Comparison of ENCODE assay signal across 8 mouse cellular contexts in genomic region chr9:88361211-88361909, GRCm38 (mm10). TPM values are rescaled to one million over a fixed set of nuclear protein-coding genes. Genes with fewer than 3 reads are reported as not detected.
DNase-seq lines count a peak whose midpoint lies in the region; ATAC-seq and TF ChIP-seq lines count a peak whose summit lies in the region.

No protein-coding gene starts in this region.

- TF ChIP-seq CTCF in MEL (IDR thresholded peaks at IDR 0.05 in 2 of 3, conservative IDR thresholded peaks at IDR 0.05 in 1 of 3; ENCODE audit: control insufficient read depth in 1 of 3, insufficient read depth in 1 of 3, low read depth in 2 of 3, low read length in 3 of 3, poor library complexity in 1 of 3, severe bottlenecking in 1 of 3), result no peak

- no peak overlapping the region for H3K4me3 ChIP-seq in MEL (ENCODE audit: control insufficient read depth in 1 of 2, insufficient read depth in 1 of 2, low read depth in 2 of 2, low read length in 2 of 2)
- H3K4me3 ChIP-seq in heart, embryonic 10.5 days, result no peak overlapping the region
- no peak overlapping the region for H3K4me3 ChIP-seq in limb, embryonic 14.5 days (replicated peaks; ENCODE audit: low read length)

- intact Hi-C loops in left cerebral cortex, postnatal 25 days (cut with DNase I), result loop anchor here (5.0 kb wide), 1 partner anchor 34 kb away; the partner anchor contains the start of gene Nt5e

- no peak overlapping the region for H3K27ac ChIP-seq in MEL (ENCODE audit: control insufficient read depth, low read depth, low read length)
- H3K27ac ChIP-seq in heart, embryonic 10.5 days, result no peak overlapping the region
- H3K27ac ChIP-seq in limb, embryonic 14.5 days (replicated peaks; ENCODE audit: low read depth, low read length), result peak overlapping the region; percentile 81

- H3K9ac ChIP-seq in MEL (ENCODE audit: control insufficient read depth, low read depth, low read length, poor library complexity, severe bottlenecking), result no peak overlapping the region
- H3K9ac ChIP-seq in limb, embryonic 14.5 days (ENCODE audit: low read depth, low read length, severe bottlenecking), result no peak overlapping the region

- H3K36me3 ChIP-seq in MEL (ENCODE audit: control insufficient read depth in 1 of 2, insufficient read depth in 2 of 2, low read length in 2 of 2), result peaks cover 0 to 13% of the 10 kb centered on the region in 2 experiments; a peak in 2 of 4 replicates
- H3K36me3 ChIP-seq in heart, embryonic 10.5 days, result 0 out of 2 replicates have a peak, but pooled peaks cover 3% of the 10 kb centered on the region
- H3K36me3 ChIP-seq in limb, embryonic 14.5 days (ENCODE audit: control insufficient read depth, insufficient read depth, low read length), result no peaks in the 10 kb centered on the region; the same call in 1 of the 2 replicates

- no peak overlapping the region for H3K4me2 ChIP-seq in limb, embryonic 14.5 days (replicated peaks; ENCODE audit: low read depth, low read length, severe bottlenecking)

- no peaks in the 10 kb centered on the region for H3K9me3 ChIP-seq in MEL (replicated peaks; ENCODE audit: insufficient read depth, low read length)
- no peaks in the 10 kb centered on the region for H3K9me3 ChIP-seq in heart, embryonic 10.5 days
- H3K9me3 ChIP-seq in limb, embryonic 14.5 days (ENCODE audit: control insufficient read depth, low read length), result no peaks in the 10 kb centered on the region

- TF ChIP-seq RAD21 in MEL (IDR thresholded peaks at IDR 0.05; ENCODE audit: low read depth, low read length), result no peak

- peak; percentile 33 to 36 for DNase-seq in cerebellum, postnatal 10 days
- peak; percentile 17 for DNase-seq in MEL (ENCODE audit: low read depth, low spot score)
- DNase-seq in heart, embryonic 10.5 days (ENCODE audit: low spot score), result peak; percentile 67
- peak; percentile 72 for DNase-seq in limb, embryonic 14.5 days (ENCODE audit: low spot score)
- no peak for DNase-seq in left cerebral cortex, postnatal 25 days (ENCODE audit: low spot score in 2 of 2)
- no peak for DNase-seq in embryo, embryonic 10.5 days (ENCODE audit: low spot score)
- DNase-seq in right cerebral cortex, postnatal 36 days (ENCODE audit: low spot score in 2 of 2), result no peak

- WGBS in heart, embryonic 10.5 days, result 66% methylated on average over 14 of the region's 14 CpGs
- 72% methylated on average over 14 of the region's 14 CpGs for WGBS in limb, embryonic 14.5 days

- H3K79me2 ChIP-seq in MEL (ENCODE audit: control insufficient read depth, insufficient read depth, low read length, poor library complexity), result no peaks in the 10 kb centered on the region

- TF ChIP-seq POLR2A in MEL (IDR thresholded peaks at IDR 0.05; ENCODE audit: control insufficient read depth in 1 of 2, insufficient read depth in 1 of 2, low read depth in 1 of 2, low read length in 2 of 2, poor library complexity in 1 of 2), result no peak
- TF ChIP-seq POLR2A in limb, embryonic 14.5 days (IDR thresholded peaks at IDR 0.05; ENCODE audit: borderline replicate concordance, extremely low read depth, insufficient read depth, insufficient read length), result no peak

- ATAC-seq in cerebellum, adult (ENCODE audit: insufficient number of reproducible peaks, low FRiP score, low TSS enrichment), result no peak
- ATAC-seq in limb, embryonic 14.5 days (ENCODE audit: low FRiP score, low read depth), result peak; percentile 67

- no peaks in the 10 kb centered on the region for H3K27me3 ChIP-seq in MEL (ENCODE audit: control insufficient read depth in 1 of 2, insufficient read depth in 2 of 2, low read length in 2 of 2)
- H3K27me3 ChIP-seq in heart, embryonic 10.5 days (ENCODE audit: insufficient read depth, poor library complexity, severe bottlenecking), result no peaks in the 10 kb centered on the region
- H3K27me3 ChIP-seq in limb, embryonic 14.5 days (ENCODE audit: control insufficient read depth, insufficient read depth, low read length), result no peaks in the 10 kb centered on the region

- H3K4me1 ChIP-seq in MEL (ENCODE audit: control insufficient read depth in 1 of 2, insufficient read depth in 2 of 2, low read length in 2 of 2), result peaks cover 17 to 22% of the 10 kb centered on the region in 2 experiments
- peaks cover 20% of the 10 kb centered on the region; the same call in 1 of the 2 replicates for H3K4me1 ChIP-seq in heart, embryonic 10.5 days
- H3K4me1 ChIP-seq in limb, embryonic 14.5 days (ENCODE audit: control insufficient read depth, insufficient read depth, low read length), result peaks cover 13% of the 10 kb centered on the region

- no peak for TF ChIP-seq EP300 in MEL (IDR thresholded peaks at IDR 0.05; ENCODE audit: low read depth in 1 of 2, low read length in 2 of 2)

TF ChIP-seq in MEL, 35 proteins besides CTCF, POLR2A, EP300 and RAD21:
- TF ChIP-seq RCOR1 (IDR thresholded peaks at IDR 0.05; ENCODE audit: low read depth, low read length) (no peak), TBP (IDR thresholded peaks at IDR 0.05; ENCODE audit: low read depth, low read length) (no peak), USF2 (IDR thresholded peaks at IDR 0.05; ENCODE audit: borderline replicate concordance in 1 of 2, insufficient read depth in 1 of 2, low read depth in 1 of 2, low read length in 2 of 2) (no peak)

RNA-seq across cellular contexts. Expression of gene Nt5e, which starts 34.4 kb away (rescaled TPM):
- total RNA-seq in MEL (2012; rRNA removed), result 0.03 and 0.12 TPM in 2 replicates
- polyA plus RNA-seq in MEL (2012; ENCODE audit: insufficient read depth in 1 of 2, insufficient read length in 2 of 2, low read depth in 1 of 2, low replicate concordance in 2 of 2, missing spikeins in 1 of 2), result under 1 TPM in 1 of 2 experiments, not detected in 1; 0.19 TPM
- polyA plus RNA-seq in heart, embryonic 10.5 days (2016; fragmentation: Nextera tagmentation; extraction: Ambion mirVana), result 1.9 and 2.4 TPM in 2 replicates
- polyA plus RNA-seq in limb, embryonic 14.5 days (2012; rRNA removed), result 17.5 and 19.1 TPM in 2 replicates
- polyA plus RNA-seq in limb, embryonic 14.5 days (2014; fragmentation: Nextera tagmentation; extraction: Ambion mirVana), result 23.2 and 27.3 TPM in 2 replicates
- total RNA-seq in left cerebral cortex, postnatal 25 days (2021), result 1 to 10 TPM; 2.7 to 4.6 TPM

Comparison
In these comparisons a context has a peak if more than half of its experiments do, and no peak if none do; other contexts are left out.
1. DNase-seq: peak in cerebellum, postnatal 10 days (2 of 2), MEL (single experiment), heart, embryonic 10.5 days (single experiment) and limb, embryonic 14.5 days (single experiment); none in left cerebral cortex, postnatal 25 days (0 of 2), embryo, embryonic 10.5 days (single experiment) and right cerebral cortex, postnatal 36 days (0 of 2).